Mouse (Mus musculus) thymus, postnatal 4 days (tissue): Measurements from ENCODE around the gene Spag17.
"Not testable (repeated sequence)": the region's sequence is repeated elsewhere in the genome, so short reads cannot be mapped to it uniquely, and the experiment has no call there.

ENCODE experiments used
- DNase-seq: peaks from one replicate; pipeline ENCODE4 v3.0.0; 2021

Gene Spag17

GRCm38 (mm10) chr3:99885187-99885811 is at the start of gene Spag17:
Spag17 (plus strand) TSS chr3:99885406.
- DNase-seq, result no peak

GRCm38 (mm10) chr3:99842333-99842732 is 42.9 kb upstream of the Spag17 start:
- DNase-seq, result no peak

- no peak for DNase-seq
Measured at GRCm38 (mm10) chr3:99842808-99843207, 42.4 kb upstream of the Spag17 start.

- peak; percentile 11 for DNase-seq
Measured at GRCm38 (mm10) chr3:99843233-99843632, 42.0 kb upstream of the Spag17 start.

GRCm38 (mm10) chr3:99850926-99851325 is 34.3 kb upstream of the Spag17 start:
- no peak for DNase-seq

GRCm38 (mm10) chr3:99854595-99854994 is 30.6 kb upstream of the Spag17 start:
- DNase-seq, result no peak

- DNase-seq, result no peak
Measured at GRCm38 (mm10) chr3:99858922-99859321, 26.3 kb upstream of the Spag17 start.

GRCm38 (mm10) chr3:99864706-99865105 is 20.5 kb upstream of the Spag17 start:
- DNase-seq, result no peak

GRCm38 (mm10) chr3:99875137-99875536 is 10.1 kb upstream of the Spag17 start:
- no peak for DNase-seq

- no peak for DNase-seq
Measured at GRCm38 (mm10) chr3:99881498-99881897, 3.7 kb upstream of the Spag17 start.

- DNase-seq, result no peak
Measured at GRCm38 (mm10) chr3:99883988-99884564, 1.1 kb upstream of the Spag17 start.

- not testable (repeated sequence) for DNase-seq
Measured at GRCm38 (mm10) chr3:99894741-99895140, 9.5 kb downstream of the Spag17 start.

- no peak for DNase-seq
Measured at GRCm38 (mm10) chr3:99913809-99914439, 28.7 kb downstream of the Spag17 start.

GRCm38 (mm10) chr3:99922944-99923343 is 37.7 kb downstream of the Spag17 start:
- peak; percentile 6 for DNase-seq

GRCm38 (mm10) chr3:99930920-99931620 is 45.9 kb downstream of the Spag17 start:
- no peak for DNase-seq

GRCm38 (mm10) chr3:99936159-99936558 is 51.0 kb downstream of the Spag17 start:
- peak; percentile 9 for DNase-seq

- DNase-seq, result peak; percentile 38
Measured at GRCm38 (mm10) chr3:99938611-99939286, 53.5 kb downstream of the Spag17 start.

GRCm38 (mm10) chr3:99945171-99945570 is 60.0 kb downstream of the Spag17 start:
- no peak for DNase-seq

- DNase-seq, result no peak
Measured at GRCm38 (mm10) chr3:99954039-99954602, 68.9 kb downstream of the Spag17 start.

- DNase-seq, result no peak
Measured at GRCm38 (mm10) chr3:99956517-99956916, 71.3 kb downstream of the Spag17 start.

GRCm38 (mm10) chr3:99959805-99960485 is 74.7 kb downstream of the Spag17 start:
- no peak for DNase-seq

GRCm38 (mm10) chr3:99964345-99964744 is 79.1 kb downstream of the Spag17 start:
- no peak for DNase-seq
